Mouse (Mus musculus): ENCODE measurements around the gene Rftn1.

DNA sequence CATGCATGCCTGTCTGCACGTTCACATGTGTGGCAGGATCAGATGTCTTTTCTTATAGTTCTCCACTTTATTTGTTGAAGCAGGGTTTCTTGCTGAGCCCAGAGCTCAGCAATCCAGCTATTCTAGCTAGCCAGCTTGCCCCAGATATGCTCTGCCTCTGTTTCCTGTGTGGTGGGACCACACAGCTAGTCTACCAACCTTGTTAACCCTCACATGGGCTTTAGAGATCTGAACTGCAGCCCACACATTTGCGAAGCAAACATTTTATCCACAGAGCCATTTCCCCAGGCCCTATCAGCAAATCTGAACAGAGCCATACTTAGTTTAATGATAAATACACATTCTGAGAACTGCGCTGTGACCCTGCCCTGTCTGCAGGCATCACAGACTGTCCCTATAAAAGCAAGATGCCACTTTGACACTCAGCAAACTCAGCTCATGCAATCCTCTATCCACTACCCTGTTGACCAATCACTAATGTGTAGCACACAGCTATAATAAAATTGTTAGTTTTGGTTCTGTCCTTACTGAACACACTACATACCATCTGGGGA is 65.2 kb downstream of the Rftn1 start:
- no peak for TF ChIP-seq EP300 (IDR thresholded peaks at IDR 0.05; ENCODE audit: low read depth)
- TF ChIP-seq CTCF (IDR thresholded peaks at IDR 0.05; ENCODE audit: low read depth): no peak

All from heart, postnatal 0 days (tissue).